Mouse (Mus musculus): Measurements from ENCODE around the gene Dyrk1a. TPM values are rescaled to one million over a fixed set of nuclear protein-coding genes. Genes with fewer than 3 reads are reported as not detected.

Dyrk1a gene
- polyA plus RNA-seq, 1 experiment, result 20.7 TPM

- no peak for TF ChIP-seq E2F4 (IDR thresholded peaks at IDR 0.05; ENCODE audit: insufficient read depth)
- TF ChIP-seq CEBPB (IDR thresholded peaks at IDR 0.05; ENCODE audit: insufficient read depth, poor library complexity, severe bottlenecking), result no peak
- no peaks in the 10 kb centered on the region for H3K27me3 ChIP-seq (ENCODE audit: control insufficient read depth, insufficient read depth, insufficient read length)
- H3K4me3 ChIP-seq, result no peak overlapping the region
- peaks cover 50% of the 10 kb centered on the region for H3K36me3 ChIP-seq (ENCODE audit: control insufficient read depth, insufficient read depth)
- peaks cover 18% of the 10 kb centered on the region for H3K79me2 ChIP-seq (ENCODE audit: control insufficient read depth, insufficient read depth)
- no peak overlapping the region for H3K4me2 ChIP-seq (ENCODE audit: low read depth)
- no peak overlapping the region for H3ac ChIP-seq (ENCODE audit: control insufficient read depth, insufficient read length)
Observed at GRCm38 (mm10) chr16:94667557-94667956, 97.7 kb downstream of the Dyrk1a start.

- no peak for TF ChIP-seq TCF12 (IDR thresholded peaks at IDR 0.05; ENCODE audit: insufficient read depth, poor library complexity, severe bottlenecking)
- no peak for TF ChIP-seq MAX (IDR thresholded peaks at IDR 0.05; ENCODE audit: low read depth)
- Histone ChIP-seq H3K4me2 (ENCODE audit: low read depth) (no peak overlapping the region), H3K4me3 (no peak overlapping the region), H3ac (ENCODE audit: control insufficient read depth, insufficient read length) (no peak overlapping the region), H3K36me3 (ENCODE audit: control insufficient read depth, insufficient read depth) (peaks cover 55% of the 10 kb centered on the region), H3K79me2 (ENCODE audit: control insufficient read depth, insufficient read depth) (peaks cover 6% of the 10 kb centered on the region), H3K27me3 (ENCODE audit: control insufficient read depth, insufficient read depth, insufficient read length) (no peaks in the 10 kb centered on the region)
Observed at GRCm38 (mm10) chr16:94671313-94671712, 101.5 kb downstream of the Dyrk1a start.

GRCm38 (mm10) chr16:94680924-94681323, 111.1 kb downstream of the Dyrk1a start:
- H3K36me3 ChIP-seq (ENCODE audit: control insufficient read depth, insufficient read depth), result peaks cover 18% of the 10 kb centered on the region

GRCm38 (mm10) chr16:94681760-94682159, 112.0 kb downstream of the Dyrk1a start:
- no peak overlapping the region for H3ac ChIP-seq (ENCODE audit: control insufficient read depth, insufficient read length)
- H3K36me3 ChIP-seq (ENCODE audit: control insufficient read depth, insufficient read depth), result peaks cover 26% of the 10 kb centered on the region
- no peaks in the 10 kb centered on the region for H3K27me3 ChIP-seq (ENCODE audit: control insufficient read depth, insufficient read depth, insufficient read length)
- TF ChIP-seq MAX (IDR thresholded peaks at IDR 0.05; ENCODE audit: low read depth) (no peak), POLR2AphosphoS2 (IDR thresholded peaks at IDR 0.05; ENCODE audit: insufficient read length, low read depth) (no peak), CEBPB (IDR thresholded peaks at IDR 0.05; ENCODE audit: insufficient read depth, poor library complexity, severe bottlenecking) (no peak), REST (IDR thresholded peaks at IDR 0.05; ENCODE audit: insufficient read depth, insufficient read length) (no peak), TCF12 (IDR thresholded peaks at IDR 0.05; ENCODE audit: insufficient read depth, poor library complexity, severe bottlenecking) (no peak), MYOD1 (IDR thresholded peaks at IDR 0.05; ENCODE audit: control insufficient read depth in 1 of 3, insufficient read length in 2 of 3, low read depth in 2 of 3) (no peak), USF1 (IDR thresholded peaks at IDR 0.05; ENCODE audit: low read depth) (no peak), E2F4 (IDR thresholded peaks at IDR 0.05; ENCODE audit: insufficient read depth) (no peak)
- H3K4me2 ChIP-seq (ENCODE audit: low read depth), result no peak overlapping the region
- peaks cover 26% of the 10 kb centered on the region for H3K79me2 ChIP-seq (ENCODE audit: control insufficient read depth, insufficient read depth)
- no peak overlapping the region for H3K4me3 ChIP-seq

More at GRCm38 (mm10) chr16:94680924-94681323, 111.1 kb downstream of the Dyrk1a start:
- no peak overlapping the region for H3K4me3 ChIP-seq
- no peaks in the 10 kb centered on the region for H3K27me3 ChIP-seq (ENCODE audit: control insufficient read depth, insufficient read depth, insufficient read length)
- H3K79me2 ChIP-seq (ENCODE audit: control insufficient read depth, insufficient read depth), result peaks cover 26% of the 10 kb centered on the region
- no peak overlapping the region for H3K4me2 ChIP-seq (ENCODE audit: low read depth)
- TF ChIP-seq SRF (IDR thresholded peaks at IDR 0.05; ENCODE audit: control insufficient read depth, insufficient read length, low read depth), result no peak
- no peak overlapping the region for H3ac ChIP-seq (ENCODE audit: control insufficient read depth, insufficient read length)

- Histone ChIP-seq H3K36me3 (ENCODE audit: control insufficient read depth, insufficient read depth) (peaks cover 35% of the 10 kb centered on the region), H3K27me3 (ENCODE audit: control insufficient read depth, insufficient read depth, insufficient read length) (no peaks in the 10 kb centered on the region), H3K79me2 (ENCODE audit: control insufficient read depth, insufficient read depth) (peaks cover 26% of the 10 kb centered on the region), H3K4me2 (ENCODE audit: low read depth) (no peak overlapping the region), H3K4me3 (no peak overlapping the region), H3ac (ENCODE audit: control insufficient read depth, insufficient read length) (no peak overlapping the region)
- TF ChIP-seq MYOD1 (IDR thresholded peaks at IDR 0.05; ENCODE audit: control insufficient read depth in 1 of 3, insufficient read length in 2 of 3, low read depth in 2 of 3) (peak in 1 of 3 experiments; percentile 5), REST (IDR thresholded peaks at IDR 0.05; ENCODE audit: insufficient read depth, insufficient read length) (no peak), POLR2AphosphoS2 (IDR thresholded peaks at IDR 0.05; ENCODE audit: insufficient read length, low read depth) (no peak)
Observed at GRCm38 (mm10) chr16:94683960-94684359, 114.2 kb downstream of the Dyrk1a start.

- H3K4me2 ChIP-seq (ENCODE audit: low read depth), result no peak overlapping the region
- TF ChIP-seq REST (IDR thresholded peaks at IDR 0.05; ENCODE audit: insufficient read depth, insufficient read length) (no peak), USF1 (IDR thresholded peaks at IDR 0.05; ENCODE audit: low read depth) (no peak), MYOG (IDR thresholded peaks at IDR 0.05; ENCODE audit: control insufficient read depth in 1 of 3, insufficient read depth in 1 of 3, insufficient read length in 2 of 3, low read depth in 2 of 3) (no peak), CEBPB (IDR thresholded peaks at IDR 0.05; ENCODE audit: insufficient read depth, poor library complexity, severe bottlenecking) (no peak), MYOD1 (IDR thresholded peaks at IDR 0.05; ENCODE audit: control insufficient read depth in 1 of 3, insufficient read length in 2 of 3, low read depth in 2 of 3) (no peak), E2F4 (IDR thresholded peaks at IDR 0.05; ENCODE audit: insufficient read depth) (no peak), POLR2AphosphoS2 (IDR thresholded peaks at IDR 0.05; ENCODE audit: insufficient read length, low read depth) (no peak)
- peaks cover 34% of the 10 kb centered on the region for H3K36me3 ChIP-seq (ENCODE audit: control insufficient read depth, insufficient read depth)
Observed at GRCm38 (mm10) chr16:94693687-94694305, 124.0 kb downstream of the Dyrk1a start.

More at GRCm38 (mm10) chr16:94693687-94694305, 124.0 kb downstream of the Dyrk1a start:
- Histone ChIP-seq H3K79me2 (ENCODE audit: control insufficient read depth, insufficient read depth) (no peaks in the 10 kb centered on the region), H3K4me3 (no peak overlapping the region), H3K27me3 (ENCODE audit: control insufficient read depth, insufficient read depth, insufficient read length) (no peaks in the 10 kb centered on the region), H3ac (ENCODE audit: control insufficient read depth, insufficient read length) (no peak overlapping the region)
